In genomic region chr11:121041212-121041611, GRCm38 (mm10) we compare ENCODE assay signal across 9 mouse cellular contexts. TPM values are rescaled to one million over a fixed set of nuclear protein-coding genes. Genes with fewer than 3 reads are reported as not detected.
A peak's percentile ranks its signal among the peaks of the same experiment; 100 is the strongest.
DNase-seq lines count a peak whose midpoint lies in the region; ATAC-seq and TF ChIP-seq lines count a peak whose summit lies in the region.
"Had no signal": no experiment of that assay in that cellular context is flagged by ENCODE, and none has a peak within 500 bp of the region (broad histone marks: within the 10 kb centered on the region; RNA-seq: fewer than 3 reads in every experiment).

No protein-coding gene starts in this region.

- no peak overlapping the region for H3K9ac ChIP-seq in MEL (ENCODE audit: control insufficient read depth, low read depth, low read length, poor library complexity, severe bottlenecking)
- no peak overlapping the region for H3K9ac ChIP-seq in heart, embryonic 16.5 days (ENCODE audit: low read length)
- H3K9ac ChIP-seq: neural tube, embryonic 12.5 days had no signal

- TF ChIP-seq EP300 in MEL (IDR thresholded peaks at IDR 0.05; ENCODE audit: low read depth in 1 of 2, low read length in 2 of 2): no peak

- no peak overlapping the region for H3K4me3 ChIP-seq in MEL (ENCODE audit: control insufficient read depth in 1 of 2, insufficient read depth in 1 of 2, low read depth in 2 of 2, low read length in 2 of 2)
- H3K4me3 ChIP-seq in bone marrow macrophage, adult 2 months (ENCODE audit: insufficient read depth, low read length): no peak overlapping the region
- no peak overlapping the region for H3K4me3 ChIP-seq in heart, embryonic 16.5 days (ENCODE audit: low read length)
- H3K4me3 ChIP-seq in small intestine, adult 2 months (ENCODE audit: low read depth, low read length): no peak overlapping the region
- H3K4me3 ChIP-seq: neural tube, embryonic 12.5 days had no signal

- H3K4me1 ChIP-seq in MEL (ENCODE audit: control insufficient read depth in 1 of 2, insufficient read depth in 2 of 2, low read length in 2 of 2): peaks cover 8 to 14% of the 10 kb centered on the region in 2 experiments
- H3K4me1 ChIP-seq in bone marrow macrophage, adult 2 months (ENCODE audit: control insufficient read depth, insufficient read depth, low read length): no peaks in the 10 kb centered on the region
- H3K4me1 ChIP-seq in heart, embryonic 16.5 days (ENCODE audit: control insufficient read depth, insufficient read depth, low read length): no peaks in the 10 kb centered on the region
- no peaks in the 10 kb centered on the region for H3K4me1 ChIP-seq in small intestine, adult 2 months (ENCODE audit: control insufficient read depth, insufficient read depth, insufficient read length, low read length)
- H3K4me1 ChIP-seq: neural tube, embryonic 12.5 days had no signal

- no peaks in the 10 kb centered on the region for H3K79me2 ChIP-seq in MEL (ENCODE audit: control insufficient read depth, insufficient read depth, low read length, poor library complexity)

- no peak overlapping the region for H3K27ac ChIP-seq in MEL (ENCODE audit: control insufficient read depth, low read depth, low read length)
- no peak overlapping the region for H3K27ac ChIP-seq in bone marrow macrophage, adult 2 months (ENCODE audit: insufficient read depth, low read depth, low read length)
- H3K27ac ChIP-seq in heart, embryonic 16.5 days (ENCODE audit: low read length): no peak overlapping the region
- H3K27ac ChIP-seq in small intestine, adult 2 months (ENCODE audit: insufficient read depth, low read depth, low read length): no peak overlapping the region
- H3K27ac ChIP-seq: neural tube, embryonic 12.5 days had no signal

- peaks cover 0 to 6% of the 10 kb centered on the region in 2 experiments; a peak in 2 of 4 replicates for H3K27me3 ChIP-seq in MEL (ENCODE audit: control insufficient read depth in 1 of 2, insufficient read depth in 2 of 2, low read length in 2 of 2)
- no peaks in the 10 kb centered on the region; the same call in 1 of the 2 replicates for H3K27me3 ChIP-seq in heart, embryonic 16.5 days (ENCODE audit: control insufficient read depth, insufficient read depth, low read length)
- H3K27me3 ChIP-seq in small intestine, adult 2 months (ENCODE audit: control insufficient read depth, insufficient read depth, low read length): no peaks in the 10 kb centered on the region
- H3K27me3 ChIP-seq: neural tube, embryonic 12.5 days had no signal

- TF ChIP-seq POLR2A in MEL (IDR thresholded peaks at IDR 0.05; ENCODE audit: control insufficient read depth in 1 of 2, insufficient read depth in 1 of 2, low read depth in 1 of 2, low read length in 2 of 2, poor library complexity in 1 of 2): no peak
- no peak for TF ChIP-seq POLR2A in bone marrow macrophage, adult 2 months (IDR thresholded peaks at IDR 0.05; ENCODE audit: borderline replicate concordance, low read depth, low read length)
- TF ChIP-seq POLR2A in small intestine, adult 2 months (IDR thresholded peaks at IDR 0.05; ENCODE audit: low read depth, low read length): no peak

- no peaks in the 10 kb centered on the region for H3K9me3 ChIP-seq in MEL (replicated peaks; ENCODE audit: insufficient read depth, low read length)
- no peaks in the 10 kb centered on the region for H3K9me3 ChIP-seq in heart, embryonic 16.5 days (replicated peaks; ENCODE audit: control insufficient read depth, low read length)
- H3K9me3 ChIP-seq: neural tube, embryonic 12.5 days had no signal

- 6% methylated on average over 4 of the region's 4 CpGs for WGBS in heart, embryonic 16.5 days
- WGBS in small intestine, adult 2 months: 4% methylated on average over 4 of the region's 4 CpGs

- H3K4me2 ChIP-seq in heart, embryonic 16.5 days (ENCODE audit: low read depth, low read length): no peak overlapping the region
- H3K4me2 ChIP-seq: neural tube, embryonic 12.5 days had no signal

- TF ChIP-seq RAD21 in MEL (IDR thresholded peaks at IDR 0.05; ENCODE audit: low read depth, low read length): no peak; the same call in none of the 2 replicates

- TF ChIP-seq CTCF in MEL (IDR thresholded peaks at IDR 0.05 in 2 of 3, conservative IDR thresholded peaks at IDR 0.05 in 1 of 3; ENCODE audit: control insufficient read depth in 1 of 3, insufficient read depth in 1 of 3, low read depth in 2 of 3, low read length in 3 of 3, poor library complexity in 1 of 3, severe bottlenecking in 1 of 3): peak in 2 of 3 experiments; percentile 89 to 95
- peak; percentile 43 for TF ChIP-seq CTCF in bone marrow macrophage, adult 2 months (IDR thresholded peaks at IDR 0.05; ENCODE audit: low read depth, low read length)
- TF ChIP-seq CTCF in small intestine, adult 2 months (IDR thresholded peaks at IDR 0.05; ENCODE audit: extremely low read depth, insufficient read length, insufficient replicate concordance, low read depth, low read length): peak; percentile 86; the same call in 1 of the 2 replicates

- peak; percentile 61 for ATAC-seq in erythroblast, adult 5-6 weeks (replicated peaks; ENCODE audit: low FRiP score, poor library complexity, severe bottlenecking)
- peak; percentile 42; the same call in 1 of the 2 replicates for ATAC-seq in heart, embryonic 16.5 days (replicated peaks; ENCODE audit: extremely low read depth, insufficient read depth, low FRiP score)
- ATAC-seq in activated CD4-positive, CD25-positive, alpha-beta regulatory T cell, adult 4 months: no peak

- peaks cover 0 to 5% of the 10 kb centered on the region in 2 experiments; a peak in 1 of 4 replicates for H3K36me3 ChIP-seq in MEL (ENCODE audit: control insufficient read depth in 1 of 2, insufficient read depth in 2 of 2, low read length in 2 of 2)
- H3K36me3 ChIP-seq in heart, embryonic 16.5 days (ENCODE audit: control insufficient read depth, insufficient read depth): no peaks in the 10 kb centered on the region
- no peaks in the 10 kb centered on the region for H3K36me3 ChIP-seq in small intestine, adult 2 months (ENCODE audit: control insufficient read depth, insufficient read depth, low read length)
- H3K36me3 ChIP-seq: neural tube, embryonic 12.5 days had no signal

- DNase-seq in MEL (ENCODE audit: low read depth, low spot score): peak; percentile 92
- peak; percentile 64 for DNase-seq in layer of hippocampus, adult 9-11 months
- peak; percentile 92 for DNase-seq in lung, postnatal 36 days

TF ChIP-seq in MEL, 35 proteins besides CTCF, POLR2A, EP300 and RAD21 (continues in another document):
- no peak for TF ChIP-seq ETS1 (IDR thresholded peaks at IDR 0.05; ENCODE audit: low read depth, low read length)
- TF ChIP-seq TAL1 (IDR thresholded peaks at IDR 0.05; ENCODE audit: low read length): no peak
- TF ChIP-seq MAX (IDR thresholded peaks at IDR 0.05; ENCODE audit: low read length): no peak

RNA-seq across cellular contexts. Expression of gene Cd7, which starts 2.0 kb away (rescaled TPM):
- 0.39 and 0.58 TPM in 2 replicates for total RNA-seq in MEL (2012; rRNA removed)
- polyA plus RNA-seq in MEL (2012; ENCODE audit: insufficient read depth in 1 of 2, insufficient read length in 2 of 2, low read depth in 1 of 2, low replicate concordance in 2 of 2, missing spikeins in 1 of 2): under 1 TPM in 1 of 2 experiments, not detected in 1; 0.33 TPM
- not detected in 2 replicates for polyA plus RNA-seq in bone marrow macrophage, adult 2 months (2012; ENCODE audit: insufficient read depth, insufficient read length, missing spikeins)
- total RNA-seq in erythroblast, adult 5-6 weeks (2015; ENCODE audit: low replicate concordance): 5.9 TPM in 1 of 2 replicates, not detected in the other
- 4.8 TPM in 1 of 2 replicates, not detected in the other for total RNA-seq in erythroblast, adult 5-6 weeks (2017; ENCODE audit: low replicate concordance)
- polyA plus RNA-seq in heart, embryonic 16.5 days (2015; fragmentation: Nextera tagmentation; extraction: Ambion mirVana): 2.3 and 3.7 TPM in 2 replicates
- polyA plus RNA-seq in small intestine, adult 2 months (2012; rRNA removed): 41.0 and 57.7 TPM in 2 replicates
- 100 to 1,000 TPM in 1 of 2 experiments, 10 to 100 TPM in 1; 84.3 to 121 TPM for polyA plus RNA-seq in activated CD4-positive, CD25-positive, alpha-beta regulatory T cell, adult 4 months (2017; shearing (Covaris generic))

RNA-seq across cellular contexts. Expression of gene Sectm1b, which starts 22.2 kb away (rescaled TPM):
- total RNA-seq in MEL (2012; rRNA removed): not detected in 2 replicates
- polyA plus RNA-seq in MEL (2012; ENCODE audit: insufficient read depth in 1 of 2, insufficient read length in 2 of 2, low read depth in 1 of 2, low replicate concordance in 2 of 2, missing spikeins in 1 of 2): under 1 TPM in 1 of 2 experiments, not detected in 1; 0.14 TPM
- polyA plus RNA-seq in bone marrow macrophage, adult 2 months (2012; ENCODE audit: insufficient read depth, insufficient read length, missing spikeins): not detected in 2 replicates
- not detected in 2 replicates for total RNA-seq in erythroblast, adult 5-6 weeks (2015; ENCODE audit: low replicate concordance)
- not detected in 2 replicates for total RNA-seq in erythroblast, adult 5-6 weeks (2017; ENCODE audit: low replicate concordance)
- polyA plus RNA-seq in heart, embryonic 16.5 days (2015; fragmentation: Nextera tagmentation; extraction: Ambion mirVana): 0.37 TPM in 1 of 2 replicates, not detected in the other
- 152 and 325 TPM in 2 replicates for polyA plus RNA-seq in small intestine, adult 2 months (2012; rRNA removed)
- polyA plus RNA-seq in activated CD4-positive, CD25-positive, alpha-beta regulatory T cell, adult 4 months (2017; shearing (Covaris generic)): not detected
- polyA plus RNA-seq: neural tube, embryonic 12.5 days had no signal

RNA-seq across cellular contexts. Expression of gene Sectm1a, which starts 39.8 kb away (rescaled TPM):
- total RNA-seq in MEL (2012; rRNA removed): 19.8 and 22.0 TPM in 2 replicates
- polyA plus RNA-seq in MEL (2012; ENCODE audit: insufficient read depth in 1 of 2, insufficient read length in 2 of 2, low read depth in 1 of 2, low replicate concordance in 2 of 2, missing spikeins in 1 of 2): 10 to 100 TPM in 1 of 2 experiments, not detected in 1; 22.3 TPM
- polyA plus RNA-seq in bone marrow macrophage, adult 2 months (2012; ENCODE audit: insufficient read depth, insufficient read length, missing spikeins): 0.88 TPM in 1 of 2 replicates, not detected in the other
- total RNA-seq in erythroblast, adult 5-6 weeks (2015; ENCODE audit: low replicate concordance): not detected in 2 replicates
- total RNA-seq in erythroblast, adult 5-6 weeks (2017; ENCODE audit: low replicate concordance): not detected in 2 replicates
- polyA plus RNA-seq in heart, embryonic 16.5 days (2015; fragmentation: Nextera tagmentation; extraction: Ambion mirVana): 0.44 and 0.51 TPM in 2 replicates
- polyA plus RNA-seq in small intestine, adult 2 months (2012; rRNA removed): 1.4 and 4.1 TPM in 2 replicates
- polyA plus RNA-seq in activated CD4-positive, CD25-positive, alpha-beta regulatory T cell, adult 4 months (2017; shearing (Covaris generic)): not detected
- polyA plus RNA-seq: neural tube, embryonic 12.5 days had no signal

RNA-seq across cellular contexts. Expression of gene Csnk1d, which starts 50.1 kb away (rescaled TPM):
- total RNA-seq in MEL (2012; rRNA removed): 81.3 and 83.2 TPM in 2 replicates
- polyA plus RNA-seq in MEL (2012; ENCODE audit: insufficient read depth in 1 of 2, insufficient read length in 2 of 2, low read depth in 1 of 2, low replicate concordance in 2 of 2, missing spikeins in 1 of 2): 100 to 1,000 TPM; 121 to 329 TPM
- 80.3 and 87.4 TPM in 2 replicates for polyA plus RNA-seq in bone marrow macrophage, adult 2 months (2012; ENCODE audit: insufficient read depth, insufficient read length, missing spikeins)
- total RNA-seq in erythroblast, adult 5-6 weeks (2015; ENCODE audit: low replicate concordance): 70.3 and 83.2 TPM in 2 replicates
- 121 and 148 TPM in 2 replicates for total RNA-seq in erythroblast, adult 5-6 weeks (2017; ENCODE audit: low replicate concordance)
- polyA plus RNA-seq in heart, embryonic 16.5 days (2015; fragmentation: Nextera tagmentation; extraction: Ambion mirVana): 68.8 and 76.1 TPM in 2 replicates
- 26.5 and 60.8 TPM in 2 replicates for polyA plus RNA-seq in small intestine, adult 2 months (2012; rRNA removed)
- polyA plus RNA-seq in activated CD4-positive, CD25-positive, alpha-beta regulatory T cell, adult 4 months (2017; shearing (Covaris generic)): 10 to 100 TPM; 57.0 to 62.6 TPM

Comparison
In these comparisons a context has a peak if more than half of its experiments do, and no peak if none do; other contexts are left out.
1. RNA of gene Sectm1b, which starts 22.2 kb away (polyA plus RNA-seq): 152 to 325 TPM in small intestine, adult 2 months; 0.37 TPM in heart, embryonic 16.5 days, 0.14 TPM in MEL, not detected in bone marrow macrophage, adult 2 months and not detected in activated CD4-positive, CD25-positive, alpha-beta regulatory T cell, adult 4 months; every median in the first group is over 100 times any median in the second.
2. Peak in every context shown above with its lines, with median percentiles within 50 percentile points of each other: DNase-seq and CTCF ChIP-seq.